Mouse (Mus musculus): ENCODE data around the gene Hlcs. TPM values are rescaled to one million over a fixed set of nuclear protein-coding genes. Genes with fewer than 3 reads are reported as not detected.
A peak's percentile ranks its signal among the peaks of the same experiment; 100 is the strongest.

The Hlcs gene
- polyA plus RNA-seq, 1 experiment from 2014 or later: 7.1 TPM

DNA sequence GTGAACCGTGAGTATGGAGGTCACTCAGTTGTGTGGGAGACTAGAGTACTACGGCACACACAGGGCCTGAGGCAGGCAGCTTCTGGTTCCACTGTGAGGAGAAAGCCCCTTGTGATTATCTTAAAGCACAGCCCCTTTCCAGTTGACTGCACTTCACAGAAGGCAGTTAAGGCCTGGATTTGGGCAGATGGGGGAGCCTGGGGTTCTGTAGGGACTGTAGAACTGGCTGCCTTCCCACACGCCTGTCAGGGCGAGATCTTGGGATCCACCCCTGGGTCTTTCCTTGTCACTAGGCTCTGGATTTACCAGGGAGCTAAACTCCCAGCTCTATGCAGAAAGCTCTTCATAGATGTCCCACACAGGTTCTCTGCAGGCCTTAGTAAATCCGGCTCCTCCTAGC, 17.1 kb upstream of the Hlcs start:
- Histone ChIP-seq H3K36me3 (ENCODE audit: control insufficient read depth, insufficient read depth, low read length) (no peaks in the 10 kb centered on the region), H3K27ac (ENCODE audit: low read depth, low read length) (no peak overlapping the region), H3K4me1 (replicated peaks; ENCODE audit: control insufficient read depth, insufficient read depth, low read length) (peaks cover 16% of the 10 kb centered on the region), H3K9ac (ENCODE audit: low read depth, low read length) (no peak overlapping the region), H3K4me3 (ENCODE audit: low read depth, low read length) (no peak overlapping the region), H3K27me3 (replicated peaks; ENCODE audit: control insufficient read depth, insufficient read depth, low read length) (peaks cover 27% of the 10 kb centered on the region), H3K9me3 (ENCODE audit: control insufficient read depth, low read length) (no peaks in the 10 kb centered on the region), H3K4me2 (no peak overlapping the region)
- ATAC-seq (replicated peaks; ENCODE audit: low FRiP score): no peak
- WGBS: 76% methylated on average over 5 of the region's 5 CpGs
- DNase-seq (ENCODE audit: low spot score): no peak

DNA sequence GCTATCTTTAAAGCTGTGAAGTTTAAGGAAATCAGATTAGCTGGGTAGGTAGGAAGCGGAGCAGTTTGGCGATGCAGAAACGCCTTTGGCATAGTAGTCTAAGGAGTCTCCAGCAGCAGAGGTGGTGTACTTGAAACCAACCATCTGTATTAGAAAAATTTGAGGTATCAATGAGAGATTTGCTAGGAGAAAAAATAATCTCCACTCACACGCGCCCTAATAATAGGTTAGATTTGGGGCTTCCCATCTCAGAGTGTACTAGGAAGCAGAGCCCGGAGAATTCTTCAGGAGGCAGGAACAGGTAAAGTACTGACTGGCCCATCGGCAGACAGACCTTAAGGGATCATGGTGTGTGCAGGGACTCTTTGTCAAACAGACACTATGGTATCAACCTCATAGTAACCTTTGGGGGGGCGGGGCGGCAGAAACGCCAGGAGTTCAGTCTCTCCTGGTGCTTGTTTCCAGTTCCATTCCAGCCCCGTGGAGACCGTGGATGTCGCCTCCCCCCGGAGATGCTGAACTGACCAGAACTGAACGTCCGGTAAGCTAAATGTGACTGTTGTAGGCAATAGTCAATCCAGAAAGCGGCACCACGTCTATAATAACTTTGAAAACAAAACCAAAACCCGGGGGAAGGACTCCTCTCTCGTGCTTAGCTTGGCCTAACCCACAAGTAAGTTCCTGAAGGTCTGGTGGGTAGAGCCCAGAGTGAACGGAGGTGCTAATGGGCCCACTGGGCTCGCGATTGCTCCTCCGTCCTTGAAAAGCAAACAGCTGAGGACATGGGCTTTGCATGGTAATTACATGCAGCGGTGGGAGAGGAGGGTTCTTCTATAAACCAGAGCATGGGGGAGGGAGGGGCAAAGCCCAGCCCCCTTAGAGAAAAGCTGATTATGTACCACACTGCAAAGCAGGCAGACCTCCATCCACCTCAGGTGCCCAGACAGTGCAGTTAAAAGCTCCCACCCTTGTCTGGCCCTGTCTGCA, 15.8 kb upstream of the Hlcs start:
- H3K27me3 ChIP-seq (replicated peaks; ENCODE audit: control insufficient read depth, insufficient read depth, low read length): peaks cover 27% of the 10 kb centered on the region
- ATAC-seq (replicated peaks; ENCODE audit: low FRiP score) (no peak), DNase-seq (ENCODE audit: low spot score) (no peak)
- H3K4me2 ChIP-seq: peak overlapping the region; percentile 92
- WGBS: 17% methylated on average over 25 of the region's 25 CpGs
- no peak overlapping the region for H3K27ac ChIP-seq (ENCODE audit: low read depth, low read length)
- no peaks in the 10 kb centered on the region for H3K9me3 ChIP-seq (ENCODE audit: control insufficient read depth, low read length)
- peak overlapping the region; percentile 66 for H3K4me3 ChIP-seq (ENCODE audit: low read depth, low read length)
- H3K36me3 ChIP-seq (ENCODE audit: control insufficient read depth, insufficient read depth, low read length): no peaks in the 10 kb centered on the region
- peaks cover 16% of the 10 kb centered on the region for H3K4me1 ChIP-seq (replicated peaks; ENCODE audit: control insufficient read depth, insufficient read depth, low read length)
- H3K9ac ChIP-seq (ENCODE audit: low read depth, low read length): peak overlapping the region; percentile 44; the same call in 1 of the 2 replicates

DNA sequence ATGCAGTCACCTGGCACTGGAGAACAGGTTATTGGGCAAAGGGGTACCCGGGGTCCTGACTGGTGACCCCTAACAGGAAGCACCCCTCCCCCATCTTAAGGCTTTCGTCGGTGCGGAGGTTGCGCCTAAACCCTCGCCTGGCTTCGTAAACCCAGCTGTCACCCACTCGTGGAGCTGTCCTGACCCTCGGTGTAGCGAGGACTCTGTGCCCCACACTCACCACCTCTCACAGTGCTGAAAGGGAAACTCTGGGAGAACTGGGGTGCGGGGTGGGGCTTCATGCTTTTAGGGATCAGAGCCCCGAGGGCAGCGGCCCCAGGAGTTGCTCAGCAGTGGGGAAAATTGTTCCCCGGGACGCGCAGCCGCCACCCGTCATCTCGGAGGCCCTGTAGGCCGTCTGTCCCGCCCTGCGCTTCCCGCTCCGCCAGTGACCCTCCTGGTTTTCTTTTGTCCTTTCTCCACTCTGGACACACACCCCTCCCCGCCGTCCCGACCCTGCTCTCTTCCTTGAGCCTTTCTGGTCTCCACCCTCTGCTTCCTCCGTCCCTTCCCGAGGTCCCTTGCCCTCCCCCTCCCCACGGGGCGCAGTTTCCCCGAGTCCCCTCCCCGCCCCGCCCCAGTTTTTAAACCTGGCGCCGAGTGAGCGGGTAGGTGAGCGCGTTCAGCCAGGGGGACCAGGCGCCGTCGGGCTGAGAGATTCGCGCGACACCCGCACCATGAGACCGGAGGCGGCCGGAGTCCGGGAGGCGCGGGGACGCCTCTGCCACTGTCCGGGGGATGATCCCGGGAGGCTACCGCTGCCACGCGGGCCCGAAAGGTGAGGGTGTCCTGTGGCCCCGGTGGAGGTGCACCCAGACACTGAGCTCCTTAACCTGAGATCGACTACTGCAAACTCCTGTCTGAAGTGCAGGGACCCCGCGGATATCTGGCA, 14.7 kb upstream of the Hlcs start, which contains the start of gene Ripply3:
TSS of gene Ripply3 (plus strand) at position 640 of the 931 bp plus-strand sequence.
- Histone ChIP-seq H3K27ac (ENCODE audit: low read depth, low read length) (no peak within 1 kb of the TSS; the same call in 1 of the 2 replicates), H3K27me3 (replicated peaks; ENCODE audit: control insufficient read depth, insufficient read depth, low read length) (peaks cover 27% of the 10 kb centered on the region), H3K4me3 (ENCODE audit: low read depth, low read length) (peak within 1 kb of the TSS; percentile 66), H3K9me3 (ENCODE audit: control insufficient read depth, low read length) (no peaks in the 10 kb centered on the region), H3K4me2 (peak within 1 kb of the TSS; percentile 92), H3K36me3 (ENCODE audit: control insufficient read depth, insufficient read depth, low read length) (no peaks in the 10 kb centered on the region), H3K9ac (ENCODE audit: low read depth, low read length) (peak within 1 kb of the TSS; percentile 44), H3K4me1 (replicated peaks; ENCODE audit: control insufficient read depth, insufficient read depth, low read length) (peaks cover 16% of the 10 kb centered on the region)
- DNase-seq (ENCODE audit: low spot score) (peak; percentile 64), ATAC-seq (replicated peaks; ENCODE audit: low FRiP score) (peak; percentile 55)
- WGBS: 1% methylated on average over 63 of the region's 63 CpGs

DNA sequence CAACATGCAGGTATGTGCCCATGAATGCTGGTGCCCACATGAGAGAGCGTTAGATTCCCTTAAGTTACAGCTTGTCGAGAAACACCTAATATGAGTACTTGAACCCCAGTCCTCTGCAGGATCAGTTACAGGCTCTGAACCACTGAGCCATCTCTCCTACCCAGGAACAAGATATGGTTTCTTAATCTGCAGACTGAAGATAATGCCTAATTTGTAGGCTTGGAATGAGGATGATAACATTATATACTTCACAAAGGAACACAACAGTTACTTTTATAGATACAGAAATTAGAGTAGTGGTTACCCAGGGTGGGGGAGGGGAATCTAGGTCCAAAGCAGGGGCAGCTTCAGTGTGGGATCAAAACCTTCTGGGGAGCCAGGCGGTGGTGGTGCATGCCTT, 12.6 kb upstream of the Hlcs start:
- no peaks in the 10 kb centered on the region for H3K9me3 ChIP-seq (ENCODE audit: control insufficient read depth, low read length)
- H3K36me3 ChIP-seq (ENCODE audit: control insufficient read depth, insufficient read depth, low read length): no peaks in the 10 kb centered on the region
- H3K4me2 ChIP-seq: no peak overlapping the region
- DNase-seq (ENCODE audit: low spot score): no peak
- H3K4me1 ChIP-seq (replicated peaks; ENCODE audit: control insufficient read depth, insufficient read depth, low read length): peaks cover 16% of the 10 kb centered on the region
- no peak overlapping the region; the same call in 1 of the 2 replicates for H3K27ac ChIP-seq (ENCODE audit: low read depth, low read length)
- H3K27me3 ChIP-seq (replicated peaks; ENCODE audit: control insufficient read depth, insufficient read depth, low read length): peaks cover 27% of the 10 kb centered on the region
- ATAC-seq (replicated peaks; ENCODE audit: low FRiP score): peak; percentile 53; the same call in 1 of the 2 replicates
- no peak overlapping the region for H3K4me3 ChIP-seq (ENCODE audit: low read depth, low read length)
- WGBS: 72% methylated on average over 3 of the region's 3 CpGs
- no peak overlapping the region for H3K9ac ChIP-seq (ENCODE audit: low read depth, low read length)

DNA sequence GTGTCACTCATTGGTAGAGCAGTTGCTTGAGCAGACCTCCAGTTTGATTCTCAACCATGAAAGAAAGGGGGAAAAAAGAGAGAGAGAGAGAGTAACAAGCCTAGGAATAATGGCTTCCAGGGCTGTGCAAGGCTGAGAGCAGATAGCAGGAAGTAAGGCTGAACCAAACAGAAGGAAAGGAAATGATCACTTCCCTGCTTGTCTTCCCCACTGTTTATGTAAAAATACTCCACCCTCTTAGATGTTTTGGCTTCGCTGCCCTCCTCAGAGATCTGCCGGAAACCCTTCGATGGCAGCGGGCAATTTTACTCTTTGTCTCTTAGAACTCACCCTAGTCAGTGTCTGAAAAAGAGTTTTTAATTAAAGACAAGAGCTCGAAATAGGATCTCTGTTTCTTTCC, 10.3 kb upstream of the Hlcs start:
- no peak overlapping the region for H3K9ac ChIP-seq (ENCODE audit: low read depth, low read length)
- no peak for DNase-seq (ENCODE audit: low spot score)
- H3K36me3 ChIP-seq (ENCODE audit: control insufficient read depth, insufficient read depth, low read length): no peaks in the 10 kb centered on the region
- WGBS: 61% methylated on average over 5 of the region's 5 CpGs
- H3K27me3 ChIP-seq (replicated peaks; ENCODE audit: control insufficient read depth, insufficient read depth, low read length): peaks cover 12% of the 10 kb centered on the region
- H3K4me3 ChIP-seq (ENCODE audit: low read depth, low read length): no peak overlapping the region
- H3K9me3 ChIP-seq (ENCODE audit: control insufficient read depth, low read length): no peaks in the 10 kb centered on the region
- H3K4me2 ChIP-seq: no peak overlapping the region
- peaks cover 6% of the 10 kb centered on the region for H3K4me1 ChIP-seq (replicated peaks; ENCODE audit: control insufficient read depth, insufficient read depth, low read length)
- no peak overlapping the region for H3K27ac ChIP-seq (ENCODE audit: low read depth, low read length)
- no peak for ATAC-seq (replicated peaks; ENCODE audit: low FRiP score)

DNA sequence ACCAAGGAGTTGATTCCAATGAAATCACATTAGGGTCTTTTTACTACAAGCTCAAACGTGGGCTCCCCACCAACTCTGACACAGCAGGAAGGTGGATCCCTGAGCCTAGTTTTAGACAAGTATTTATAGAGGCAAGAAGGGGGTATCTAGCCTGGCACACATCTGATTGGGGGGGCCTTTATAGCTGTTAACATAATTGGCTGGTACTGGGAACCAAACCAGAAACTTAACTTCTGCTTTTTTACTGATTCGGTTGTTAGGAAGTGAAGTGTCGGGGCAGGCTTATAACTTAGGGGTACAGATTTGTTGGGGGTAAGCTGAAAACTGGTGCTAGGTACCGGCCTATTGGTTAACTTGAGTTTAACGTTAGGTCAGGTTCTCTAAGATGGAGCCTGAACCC, 6.9 kb upstream of the Hlcs start:
- no peak overlapping the region for H3K9ac ChIP-seq (ENCODE audit: low read depth, low read length)
- 70% methylated on average over 5 of the region's 5 CpGs for WGBS
- H3K4me1 ChIP-seq (replicated peaks; ENCODE audit: control insufficient read depth, insufficient read depth, low read length): no peaks in the 10 kb centered on the region
- H3K36me3 ChIP-seq (ENCODE audit: control insufficient read depth, insufficient read depth, low read length): no peaks in the 10 kb centered on the region
- DNase-seq (ENCODE audit: low spot score): no peak
- no peak overlapping the region for H3K4me2 ChIP-seq
- H3K27ac ChIP-seq (ENCODE audit: low read depth, low read length): no peak overlapping the region
- no peaks in the 10 kb centered on the region for H3K9me3 ChIP-seq (ENCODE audit: control insufficient read depth, low read length)
- no peaks in the 10 kb centered on the region for H3K27me3 ChIP-seq (replicated peaks; ENCODE audit: control insufficient read depth, insufficient read depth, low read length)
- no peak for ATAC-seq (replicated peaks; ENCODE audit: low FRiP score)
- H3K4me3 ChIP-seq (ENCODE audit: low read depth, low read length): no peak overlapping the region

DNA sequence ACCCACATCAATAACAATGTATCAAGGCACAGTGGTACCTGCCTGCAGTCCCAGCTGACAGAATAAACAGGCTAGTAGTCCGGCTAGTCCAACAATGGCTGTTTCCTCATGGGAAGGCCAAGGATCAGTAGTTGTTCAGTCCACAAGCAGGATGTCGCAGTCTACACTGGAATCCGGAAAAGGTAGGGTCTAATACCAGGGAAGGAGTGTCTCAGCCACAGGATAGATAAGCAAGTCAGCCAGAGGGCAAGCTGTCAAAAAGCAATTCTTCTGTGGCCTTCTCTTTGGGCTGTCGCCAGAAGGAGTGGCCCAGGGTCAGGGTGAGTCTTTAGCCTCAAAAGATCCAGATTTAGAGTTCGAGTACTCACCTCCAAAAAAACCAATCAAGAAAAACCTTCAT, 4.4 kb upstream of the Hlcs start:
- Histone ChIP-seq H3K4me2 (no peak overlapping the region), H3K9ac (ENCODE audit: low read depth, low read length) (no peak overlapping the region), H3K27ac (ENCODE audit: low read depth, low read length) (no peak overlapping the region), H3K36me3 (ENCODE audit: control insufficient read depth, insufficient read depth, low read length) (no peaks in the 10 kb centered on the region), H3K27me3 (replicated peaks; ENCODE audit: control insufficient read depth, insufficient read depth, low read length) (no peaks in the 10 kb centered on the region), H3K4me1 (replicated peaks; ENCODE audit: control insufficient read depth, insufficient read depth, low read length) (peaks cover 4% of the 10 kb centered on the region; the same call in 1 of the 2 replicates), H3K9me3 (ENCODE audit: control insufficient read depth, low read length) (no peaks in the 10 kb centered on the region), H3K4me3 (ENCODE audit: low read depth, low read length) (no peak overlapping the region)
- WGBS: 59% methylated on average over 5 of the region's 5 CpGs
- no peak for DNase-seq (ENCODE audit: low spot score)
- no peak for ATAC-seq (replicated peaks; ENCODE audit: low FRiP score)

DNA sequence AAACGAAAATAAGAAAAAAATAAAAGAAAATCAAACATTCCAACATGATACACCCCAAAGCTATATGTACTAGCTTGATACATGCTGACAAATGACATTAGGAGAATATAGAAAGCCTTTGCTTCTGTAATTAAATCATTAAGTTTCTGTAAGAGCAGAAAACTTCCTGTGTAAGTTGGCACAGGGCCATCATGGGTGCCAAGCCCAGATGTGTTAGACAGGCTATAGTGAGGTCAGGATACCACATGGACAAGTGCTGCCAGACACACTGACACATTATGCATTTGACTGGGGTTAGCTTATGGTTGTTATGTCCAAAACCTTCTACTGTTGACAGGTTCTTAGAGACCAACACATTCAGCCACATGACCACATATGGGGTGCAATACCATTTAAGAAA, 1.8 kb upstream of the Hlcs start:
- no peak overlapping the region for H3K4me3 ChIP-seq (ENCODE audit: low read depth, low read length)

More for the DNA sequence above, 1.8 kb upstream of the Hlcs start:
- WGBS: 48% methylated on average over 1 of the region's 1 CpGs
- no peaks in the 10 kb centered on the region for H3K36me3 ChIP-seq (ENCODE audit: control insufficient read depth, insufficient read depth, low read length)
- no peak overlapping the region for H3K27ac ChIP-seq (ENCODE audit: low read depth, low read length)
- H3K27me3 ChIP-seq (replicated peaks; ENCODE audit: control insufficient read depth, insufficient read depth, low read length): no peaks in the 10 kb centered on the region
- ATAC-seq (replicated peaks; ENCODE audit: low FRiP score): no peak
- no peak overlapping the region for H3K4me2 ChIP-seq
- no peaks in the 10 kb centered on the region for H3K9me3 ChIP-seq (ENCODE audit: control insufficient read depth, low read length)
- no peak overlapping the region for H3K9ac ChIP-seq (ENCODE audit: low read depth, low read length)
- peaks cover 4% of the 10 kb centered on the region; the same call in 1 of the 2 replicates for H3K4me1 ChIP-seq (replicated peaks; ENCODE audit: control insufficient read depth, insufficient read depth, low read length)
- no peak for DNase-seq (ENCODE audit: low spot score)

Data from liver, embryonic 11.5 days (tissue).